Mouse (Mus musculus): ENCODE results near the gene Lif.

GRCm38 (mm10) chr11:4217914-4218629, 39.3 kb upstream of the Lif start, which contains the start of gene Castor1:
- TF ChIP-seq GATA1 (IDR thresholded peaks at IDR 0.05; ENCODE audit: low read length), result no peak
- TF ChIP-seq TAL1 (IDR thresholded peaks at IDR 0.05; ENCODE audit: low read length), result no peak
